Mouse (Mus musculus): ENCODE measurements around the gene Sema6b.

The Sema6b gene

GRCm38 (mm10) chr17:56092794-56093193 lies 47.3 kb downstream of the Sema6b start:
- no peak for TF ChIP-seq GATA4 (IDR thresholded peaks at IDR 0.05; ENCODE audit: insufficient replicate concordance, low read length)

GRCm38 (mm10) chr17:56092312-56092711 lies 47.8 kb downstream of the Sema6b start:
- TF ChIP-seq GATA4 (IDR thresholded peaks at IDR 0.05; ENCODE audit: insufficient replicate concordance, low read length): no peak

GRCm38 (mm10) chr17:56080781-56081585 lies 59.2 kb downstream of the Sema6b start:
- no peak for TF ChIP-seq GATA4 (IDR thresholded peaks at IDR 0.05; ENCODE audit: insufficient replicate concordance, low read length)

DNA sequence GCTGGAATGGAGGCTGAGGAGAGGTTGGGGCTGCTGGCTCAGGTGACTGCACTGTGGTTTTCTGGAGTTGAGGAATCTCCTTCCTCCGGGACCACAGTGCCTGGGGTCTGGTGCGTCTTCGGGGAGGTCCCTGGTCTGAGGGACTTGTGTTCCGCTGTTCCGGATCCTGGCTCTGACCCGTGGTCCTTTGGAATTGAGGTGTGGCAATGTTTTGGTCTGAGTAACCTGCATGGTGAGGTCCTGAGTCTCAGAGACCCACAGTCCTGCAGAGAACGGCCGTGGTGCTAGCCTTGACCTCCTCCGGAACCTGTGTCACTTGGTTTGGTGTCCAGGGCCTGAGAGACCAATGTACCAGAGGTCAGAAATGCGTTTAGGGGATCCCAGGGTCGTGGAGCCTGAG lies 60.2 kb downstream of the Sema6b start:
- TF ChIP-seq GATA4 (IDR thresholded peaks at IDR 0.05; ENCODE audit: insufficient replicate concordance, low read length): no peak

DNA sequence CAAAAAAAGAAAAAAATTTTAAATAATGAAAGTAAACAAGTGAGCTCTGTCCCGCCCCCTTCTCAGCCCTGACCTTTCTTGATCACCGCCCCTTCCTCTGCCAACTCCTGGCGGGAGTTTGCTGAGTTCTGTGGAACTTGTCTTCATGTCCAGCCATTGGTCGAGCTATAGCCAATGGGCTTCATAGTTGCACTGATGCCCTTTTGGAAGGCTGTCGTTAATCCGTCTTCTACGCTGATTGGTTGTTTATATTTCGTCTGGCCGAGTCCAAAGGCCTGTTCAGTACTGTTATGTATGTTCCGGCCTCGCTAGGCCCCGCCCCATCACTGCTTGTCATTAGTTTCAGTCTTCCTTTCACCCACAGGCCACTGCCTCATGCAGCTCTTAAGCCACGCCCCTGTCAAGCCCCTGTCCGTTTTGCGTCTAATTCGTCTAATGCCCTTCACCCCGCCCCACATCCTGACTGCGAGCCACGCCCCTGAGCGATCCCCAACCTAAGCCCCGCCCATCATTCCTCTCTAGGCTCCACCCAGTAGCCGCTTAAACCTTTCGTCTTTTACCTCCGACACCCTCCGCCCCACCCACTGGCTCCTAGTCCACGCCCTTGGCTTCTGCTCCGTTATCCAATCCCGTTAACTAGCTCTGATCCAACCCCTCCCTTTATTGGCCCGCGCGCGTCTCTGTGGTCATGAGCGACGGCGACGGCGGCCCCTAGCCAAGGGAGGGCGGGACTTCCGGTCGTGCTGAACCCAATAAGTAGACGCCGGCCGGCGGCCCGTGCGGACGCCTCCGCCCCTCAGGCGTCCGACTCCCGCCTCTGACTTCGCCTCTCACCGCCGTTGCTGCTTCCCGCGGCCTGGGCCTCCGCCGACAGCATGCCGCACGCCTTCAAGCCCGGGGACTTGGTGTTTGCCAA lies 61.0 kb downstream of the Sema6b start, which contains the start of gene Hdgfl2:
Gene Hdgfl2, plus strand, starts transcription at position 755 of the 916 bp plus-strand sequence.
- peak; percentile 6; the same call in 1 of the 2 replicates for TF ChIP-seq GATA4 (IDR thresholded peaks at IDR 0.05; ENCODE audit: insufficient replicate concordance, low read length)

- no peak for TF ChIP-seq GATA4 (IDR thresholded peaks at IDR 0.05; ENCODE audit: insufficient replicate concordance, low read length)
Observed at GRCm38 (mm10) chr17:56077523-56077922, 62.6 kb downstream of the Sema6b start.

DNA sequence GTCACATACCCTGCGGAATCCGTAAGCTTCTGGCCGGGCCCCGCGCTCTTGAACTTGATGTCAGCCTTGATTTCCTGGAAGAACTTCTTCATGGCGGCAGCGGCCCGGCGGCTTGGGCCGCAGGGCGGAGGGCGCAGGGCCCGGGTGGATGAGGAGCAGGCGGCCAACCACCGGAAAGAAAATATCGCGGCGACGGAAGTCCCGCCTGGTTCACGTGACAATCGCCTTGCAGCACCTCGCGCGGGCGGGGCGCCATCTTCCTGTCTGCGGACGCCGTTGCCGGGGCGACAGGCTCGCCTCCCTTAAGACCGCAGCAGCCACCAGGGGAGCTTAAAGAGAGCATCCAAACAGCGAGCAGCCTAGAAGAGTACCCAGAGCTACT lies 65.3 kb downstream of the Sema6b start, which contains the start of gene Ubxn6:
Gene Ubxn6, minus strand, starts transcription at position 202 of the 382 bp plus-strand sequence.
- peak; percentile 70; the same call in 1 of the 2 replicates for TF ChIP-seq GATA4 (IDR thresholded peaks at IDR 0.05; ENCODE audit: insufficient replicate concordance, low read length)

- TF ChIP-seq GATA4 (IDR thresholded peaks at IDR 0.05; ENCODE audit: insufficient replicate concordance, low read length): no peak
Observed at GRCm38 (mm10) chr17:56074097-56074826, 65.9 kb downstream of the Sema6b start.

Measured in liver, adult (tissue).